26 mouse cellular contexts compared by ENCODE assay signal in the genomic region with DNA sequence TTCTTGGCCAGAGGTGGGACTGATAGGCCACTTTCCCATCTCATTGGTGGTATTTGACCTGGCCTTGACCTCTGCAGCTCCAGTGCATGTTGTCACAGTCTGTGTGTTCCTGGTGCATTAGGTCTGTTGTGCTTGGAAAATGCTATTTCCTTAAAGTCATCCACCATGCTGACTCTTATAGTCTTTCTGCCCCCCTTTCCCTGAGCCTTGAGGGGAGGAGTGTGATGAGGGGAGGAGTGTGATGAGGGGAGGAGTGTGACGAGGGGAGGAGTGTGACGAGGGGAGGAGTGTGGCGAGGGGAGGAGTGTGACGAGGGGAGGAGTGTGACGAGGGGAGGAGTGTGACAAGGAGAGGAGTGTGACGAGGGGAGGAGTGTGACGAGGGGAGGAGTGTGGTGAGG. TPM values are rescaled to one million over a fixed set of nuclear protein-coding genes. Genes with fewer than 3 reads are reported as not detected.
A peak's percentile ranks its signal among the peaks of the same experiment; 100 is the strongest.
DNase-seq lines count a peak whose midpoint lies in the region; ATAC-seq and TF ChIP-seq lines count a peak whose summit lies in the region.
"Had no signal": no experiment of that assay in that cellular context is flagged by ENCODE, and none has a peak within 500 bp of the region (broad histone marks: within the 10 kb centered on the region; RNA-seq: fewer than 3 reads in every experiment).

No protein-coding gene starts in this region.

- TF ChIP-seq RAD21 in MEL (IDR thresholded peaks at IDR 0.05; ENCODE audit: low read depth, low read length): no peak

- H3K9ac ChIP-seq in MEL (ENCODE audit: control insufficient read depth, low read depth, low read length, poor library complexity, severe bottlenecking): no peak overlapping the region
- no peak overlapping the region for H3K9ac ChIP-seq in midbrain, embryonic 14.5 days (replicated peaks; ENCODE audit: low read length)
- H3K9ac ChIP-seq in neural tube, embryonic 15.5 days (replicated peaks): no peak overlapping the region

- H3K36me3 ChIP-seq in MEL (ENCODE audit: control insufficient read depth in 1 of 2, insufficient read depth in 2 of 2, low read length in 2 of 2): peaks cover 0 to 9% of the 10 kb centered on the region in 2 experiments; a peak in 2 of 4 replicates
- H3K36me3 ChIP-seq in midbrain, embryonic 14.5 days (ENCODE audit: control insufficient read depth, insufficient read depth, low read length): no peaks in the 10 kb centered on the region
- H3K36me3 ChIP-seq in neural tube, embryonic 15.5 days: no peaks in the 10 kb centered on the region
- H3K36me3 ChIP-seq: G1E had no signal

- no peaks in the 10 kb centered on the region for H3K27me3 ChIP-seq in MEL (ENCODE audit: control insufficient read depth in 1 of 2, insufficient read depth in 2 of 2, low read length in 2 of 2)
- no peaks in the 10 kb centered on the region for H3K27me3 ChIP-seq in midbrain, embryonic 14.5 days (ENCODE audit: control insufficient read depth, insufficient read depth, low read length)
- no peaks in the 10 kb centered on the region for H3K27me3 ChIP-seq in neural tube, embryonic 15.5 days (replicated peaks)
- H3K27me3 ChIP-seq: CH12.LX, Patski had no signal

- WGBS in midbrain, embryonic 14.5 days: 96% methylated on average over 7 of the region's 7 CpGs
- 86% methylated on average over 7 of the region's 7 CpGs for WGBS in neural tube, embryonic 15.5 days

- no peak overlapping the region for H3K27ac ChIP-seq in MEL (ENCODE audit: control insufficient read depth, low read depth, low read length)
- no peak overlapping the region for H3K27ac ChIP-seq in midbrain, embryonic 14.5 days (replicated peaks; ENCODE audit: low read depth, low read length)
- H3K27ac ChIP-seq in neural tube, embryonic 15.5 days (replicated peaks): no peak overlapping the region

- H3K9me3 ChIP-seq in MEL (replicated peaks; ENCODE audit: insufficient read depth, low read length): no peaks in the 10 kb centered on the region
- H3K9me3 ChIP-seq in midbrain, embryonic 14.5 days (ENCODE audit: control insufficient read depth, low read length): no peaks in the 10 kb centered on the region
- no peaks in the 10 kb centered on the region for H3K9me3 ChIP-seq in neural tube, embryonic 15.5 days (replicated peaks)
- H3K9me3 ChIP-seq: G1E had no signal

- H3K4me2 ChIP-seq in midbrain, embryonic 14.5 days (ENCODE audit: low read length): no peak overlapping the region
- H3K4me2 ChIP-seq in neural tube, embryonic 15.5 days: no peak overlapping the region

- H3K4me3 ChIP-seq in MEL (ENCODE audit: control insufficient read depth in 1 of 2, insufficient read depth in 1 of 2, low read depth in 2 of 2, low read length in 2 of 2): no peak overlapping the region
- no peak overlapping the region for H3K4me3 ChIP-seq in midbrain, embryonic 14.5 days (replicated peaks; ENCODE audit: low read depth, low read length)
- H3K4me3 ChIP-seq in neural tube, embryonic 15.5 days (replicated peaks): no peak overlapping the region

- H3K4me1 ChIP-seq in MEL (ENCODE audit: control insufficient read depth in 1 of 2, insufficient read depth in 2 of 2, low read length in 2 of 2): peaks cover 6 to 7% of the 10 kb centered on the region in 2 experiments; a peak in 3 of 4 replicates
- H3K4me1 ChIP-seq in midbrain, embryonic 14.5 days (ENCODE audit: control insufficient read depth, insufficient read depth, low read length): peaks cover 5% of the 10 kb centered on the region; the same call in 1 of the 2 replicates
- no peaks in the 10 kb centered on the region for H3K4me1 ChIP-seq in neural tube, embryonic 15.5 days

- no peak for ATAC-seq in midbrain, embryonic 14.5 days (ENCODE audit: low FRiP score, low TSS enrichment)
- no peak for ATAC-seq in neural tube, embryonic 15.5 days (ENCODE audit: low FRiP score)
- ATAC-seq: activated CD4-positive, CD25-positive, alpha-beta regulatory T cell, adult 4 months; CD4-positive, CD25-positive, alpha-beta regulatory T cell, adult 4 months; Patski had no signal

- TF ChIP-seq CTCF in MEL (IDR thresholded peaks at IDR 0.05 in 2 of 3, conservative IDR thresholded peaks at IDR 0.05 in 1 of 3; ENCODE audit: control insufficient read depth in 1 of 3, insufficient read depth in 1 of 3, low read depth in 2 of 3, low read length in 3 of 3, poor library complexity in 1 of 3, severe bottlenecking in 1 of 3): no peak

- H3K79me2 ChIP-seq in MEL (ENCODE audit: control insufficient read depth, insufficient read depth, low read length, poor library complexity): no peaks in the 10 kb centered on the region

- TF ChIP-seq EP300 in MEL (IDR thresholded peaks at IDR 0.05; ENCODE audit: low read depth in 1 of 2, low read length in 2 of 2): no peak

- TF ChIP-seq POLR2A in MEL (IDR thresholded peaks at IDR 0.05; ENCODE audit: control insufficient read depth in 1 of 2, insufficient read depth in 1 of 2, low read depth in 1 of 2, low read length in 2 of 2, poor library complexity in 1 of 2): no peak

- DNase-seq in ES-CJ7 (ENCODE audit: low read depth, low spot score) (peak; percentile 67), MEL (ENCODE audit: low read depth, low spot score) (peak; percentile 9), R1 (ENCODE audit: low read depth, low spot score) (peak; percentile 90), ZHBTc4 (ENCODE audit: low read depth, low spot score) (peak; percentile 65)
- DNase-seq in right cerebral cortex, adult 18-20 months: no peak
- DNase-seq in midbrain, embryonic 14.5 days: no peak
- DNase-seq in kidney, adult 9 months: no peak
- DNase-seq: adrenal gland, adult 2 months; adrenal gland, adult 8-10 months; adrenal gland, postnatal 10 days; adrenal gland, postnatal 14 days; adrenal gland, postnatal 25 days; adrenal gland, postnatal 36 days; B cell, adult 2 months; cerebellum, adult 11 months; cerebellum, adult 11-12 months; cerebellum, adult 18-20 months; cerebellum, adult 2 months; cerebellum, adult 8-10 months; cerebellum, adult 9-10 months had no signal

TF ChIP-seq in MEL, 35 proteins besides CTCF, POLR2A, EP300 and RAD21:
- TF ChIP-seq POLR2AphosphoS2 (IDR thresholded peaks at IDR 0.05; ENCODE audit: low read length): no peak
- TF ChIP-seq BHLHE40 (IDR thresholded peaks at IDR 0.05; ENCODE audit: borderline replicate concordance, low read depth, low read length): no peak
- no peak for TF ChIP-seq POLR2AphosphoS5 (IDR thresholded peaks at IDR 0.05; ENCODE audit: borderline replicate concordance, low read depth, low read length)
- no peak for TF ChIP-seq TCF12 (IDR thresholded peaks at IDR 0.05; ENCODE audit: low read depth, low read length)
- TF ChIP-seq GABPA (IDR thresholded peaks at IDR 0.05; ENCODE audit: low read depth, low read length): no peak
- TF ChIP-seq RCOR1 (IDR thresholded peaks at IDR 0.05; ENCODE audit: low read depth, low read length): no peak
- TF ChIP-seq GATA1 (IDR thresholded peaks at IDR 0.05; ENCODE audit: low read depth, low read length): no peak
- no peak for TF ChIP-seq ZC3H11A (IDR thresholded peaks at IDR 0.05; ENCODE audit: low read depth, low read length)
- TF ChIP-seq MAZ (IDR thresholded peaks at IDR 0.05; ENCODE audit: low read depth, low read length): no peak
- TF ChIP-seq SIN3A (IDR thresholded peaks at IDR 0.05; ENCODE audit: low read length): no peak

RNA-seq across cellular contexts. Expression of gene Skap2, which starts 15.8 kb away (rescaled TPM):
- 17.7 and 17.8 TPM in 2 replicates for total RNA-seq in MEL (2012; rRNA removed)
- polyA plus RNA-seq in MEL (2012; ENCODE audit: insufficient read depth in 1 of 2, insufficient read length in 2 of 2, low read depth in 1 of 2, low replicate concordance in 2 of 2, missing spikeins in 1 of 2): 10 to 100 TPM in 1 of 2 experiments, not detected in 1; 31.3 TPM
- 4.5 and 5.8 TPM in 2 replicates for polyA plus RNA-seq in midbrain, embryonic 14.5 days (2014; fragmentation: Nextera tagmentation; extraction: Ambion mirVana)
- polyA plus RNA-seq in neural tube, embryonic 15.5 days (2015; fragmentation: Nextera tagmentation; extraction: Ambion mirVana): 29.5 and 30.1 TPM in 2 replicates

Comparison
In these comparisons a context has a peak if more than half of its experiments do, and no peak if none do; other contexts are left out.
1. DNase-seq: peak in ES-CJ7 (single experiment), MEL (single experiment), R1 (single experiment) and ZHBTc4 (single experiment); none in right cerebral cortex, adult 18-20 months (single experiment), midbrain, embryonic 14.5 days (single experiment) and kidney, adult 9 months (single experiment).